Mouse (Mus musculus): ENCODE measurements around the gene Pxn.
"Not testable (repeated sequence)": the region's sequence is repeated elsewhere in the genome, so short reads cannot be mapped to it uniquely, and the experiment has no call there.

Pxn gene

GRCm38 (mm10) chr5:115509321-115509761, 2.9 kb downstream of the Pxn start:
- no peak for DNase-seq (ENCODE audit: low read depth)

DNA sequence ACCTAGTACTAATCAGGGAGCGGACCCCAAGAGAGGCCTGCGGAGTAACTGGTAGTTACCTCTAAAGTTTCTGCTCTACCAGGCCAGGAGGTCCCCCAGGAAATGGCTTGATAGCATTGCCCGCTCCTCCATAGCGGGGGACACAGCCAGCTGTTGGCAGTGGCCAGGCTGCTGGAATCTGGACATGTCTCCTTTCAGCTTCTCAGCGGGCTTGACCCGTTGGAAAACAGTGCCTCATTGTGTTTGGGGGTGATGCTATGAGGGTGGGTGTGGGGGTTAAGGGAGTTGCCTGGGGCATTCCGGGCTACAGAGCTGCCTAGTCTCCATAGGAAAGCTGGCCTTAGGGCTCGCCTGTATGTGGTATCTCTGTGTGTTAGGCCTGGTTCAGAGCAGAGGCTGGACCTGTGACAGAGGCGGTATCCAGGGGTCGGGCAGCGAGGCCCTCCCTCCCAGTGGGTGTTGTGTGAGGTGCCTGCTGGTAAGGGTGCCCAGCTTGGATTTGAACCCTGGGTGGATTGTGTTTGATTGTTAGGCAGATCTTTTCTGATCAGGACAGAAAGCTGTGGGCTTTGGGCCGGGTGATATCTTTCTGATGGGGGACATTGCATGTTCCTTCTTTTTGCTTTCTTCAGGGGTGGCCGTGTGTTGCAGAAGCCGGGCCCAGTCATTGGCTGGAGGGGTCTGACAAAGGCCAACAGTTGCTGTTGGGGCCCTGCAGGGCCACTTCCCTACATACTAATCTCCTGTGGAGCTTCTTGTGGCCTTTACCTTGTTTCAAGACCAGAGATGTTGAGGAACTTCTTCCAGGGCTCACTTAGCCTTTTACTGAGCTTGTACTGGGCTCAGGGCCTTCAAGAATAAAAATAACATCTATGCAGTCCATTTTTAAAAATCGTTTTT, 3.6 kb downstream of the Pxn start:
- no peak for DNase-seq (ENCODE audit: low read depth)

DNA sequence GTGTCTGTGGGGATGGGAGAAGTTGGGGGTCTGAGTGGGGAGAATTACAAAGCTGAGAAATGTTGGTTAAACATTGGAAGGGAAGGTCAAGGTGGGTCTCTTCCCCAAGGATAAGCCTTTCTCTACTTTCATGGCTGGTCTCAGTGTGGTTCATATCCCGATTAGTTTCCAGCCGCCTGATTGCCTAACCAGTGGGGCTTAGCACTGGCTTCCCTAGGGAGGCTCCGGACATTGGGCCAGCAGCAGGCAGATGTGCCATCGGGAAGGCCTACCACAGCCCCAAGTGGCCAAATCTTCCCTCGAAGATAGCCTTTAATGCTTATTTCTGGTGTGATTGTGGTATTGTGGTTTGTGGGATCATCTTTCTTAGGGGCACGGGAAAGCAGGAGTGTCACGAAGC, 5.9 kb downstream of the Pxn start:
- no peak for DNase-seq (ENCODE audit: low read depth)

GRCm38 (mm10) chr5:115513246-115513645, 6.8 kb downstream of the Pxn start:
- no peak for DNase-seq (ENCODE audit: low read depth)

DNA sequence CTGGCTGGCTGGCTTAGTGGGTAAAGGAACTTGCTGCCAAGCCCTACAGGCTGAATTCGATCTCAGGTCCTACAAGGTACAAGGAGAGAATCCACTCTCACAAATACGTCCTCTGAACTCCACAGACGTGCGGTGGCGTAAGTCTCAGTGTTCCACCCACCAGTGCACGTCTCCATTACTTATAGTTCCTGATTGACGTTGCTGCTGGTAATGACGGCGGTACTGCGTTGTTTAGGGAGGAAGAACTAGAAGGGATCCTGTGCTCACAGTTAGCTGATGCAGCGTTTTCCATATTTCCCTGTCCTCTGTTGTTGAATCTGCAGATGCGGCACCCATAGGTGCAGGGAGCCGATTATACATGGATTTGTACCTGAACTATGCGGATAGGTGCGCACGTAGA, 7.2 kb downstream of the Pxn start:
- no peak for DNase-seq (ENCODE audit: low read depth)

GRCm38 (mm10) chr5:115514346-115514745, 7.9 kb downstream of the Pxn start:
- no peak for DNase-seq (ENCODE audit: low read depth)

GRCm38 (mm10) chr5:115514896-115515587, 8.6 kb downstream of the Pxn start:
- DNase-seq (ENCODE audit: low read depth) = no peak

DNA sequence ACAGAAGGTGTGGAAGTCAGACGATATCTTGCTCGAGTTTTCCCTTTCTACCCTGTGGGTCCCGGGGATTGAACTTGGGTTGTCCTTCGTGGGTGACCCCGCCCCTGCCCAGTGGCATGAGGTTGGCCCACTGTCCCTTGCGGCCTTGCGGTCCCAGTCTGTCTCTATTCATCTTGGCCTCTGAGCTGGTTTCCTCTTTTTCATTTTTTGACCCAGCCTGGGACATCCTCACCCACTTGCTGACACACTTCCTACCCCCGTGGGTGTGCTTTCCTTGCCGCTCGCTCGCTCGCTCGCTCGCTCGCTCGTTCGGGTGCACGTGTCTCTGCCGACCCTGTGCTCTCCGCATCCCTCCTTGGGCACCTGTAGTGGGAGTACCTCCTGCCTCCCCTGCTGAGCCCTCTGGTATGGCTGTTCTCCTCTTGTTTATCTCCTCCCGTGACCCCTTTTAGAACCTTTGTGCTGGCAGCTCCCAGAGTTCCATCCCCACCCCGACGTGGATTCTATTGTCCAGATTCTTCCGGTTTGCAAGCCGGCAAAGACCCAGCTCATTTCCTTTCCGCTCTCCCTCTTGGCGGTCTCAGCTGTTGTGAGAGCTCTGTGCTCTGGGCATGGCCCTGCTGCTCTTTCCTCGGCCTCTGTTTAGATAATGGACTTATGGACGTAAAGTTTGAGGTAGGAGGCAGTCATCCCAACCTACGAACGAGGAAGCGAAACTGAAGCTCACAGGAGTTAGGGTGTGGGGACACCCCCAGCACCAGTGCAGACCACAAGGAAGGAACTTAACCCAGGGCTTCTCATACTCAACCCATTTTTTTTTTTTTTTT, 9.8 kb downstream of the Pxn start:
- no peak for DNase-seq (ENCODE audit: low read depth)

- DNase-seq (ENCODE audit: low read depth) = no peak
These were observed 10.4 kb downstream of the Pxn start for GRCm38 (mm10) chr5:115516908-115517307.

DNA sequence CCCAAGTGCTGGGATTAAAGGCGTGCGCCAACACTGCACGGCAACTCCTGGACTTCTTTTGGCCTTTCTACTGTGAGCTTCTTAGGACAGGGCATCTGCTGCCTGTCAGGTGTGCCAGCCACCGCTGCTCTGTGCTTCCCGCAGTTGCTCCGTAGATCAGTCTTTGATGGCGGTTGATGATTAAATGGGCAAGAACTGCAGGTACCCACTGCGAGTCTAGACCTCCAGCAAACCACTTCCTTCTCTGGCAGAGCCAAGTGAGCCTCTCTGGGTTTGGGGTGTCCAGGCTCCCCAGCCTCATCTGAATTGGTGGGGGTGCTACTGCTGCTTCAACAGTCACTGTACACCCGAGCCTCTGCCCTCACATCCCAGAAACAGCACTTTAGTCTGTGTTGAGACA, 11.0 kb downstream of the Pxn start:
- no peak for DNase-seq (ENCODE audit: low read depth)

- not testable (repeated sequence) for DNase-seq (ENCODE audit: low read depth)
These were observed 11.7 kb downstream of the Pxn start for GRCm38 (mm10) chr5:115518214-115518613.

- DNase-seq (ENCODE audit: low read depth) = no peak
These were observed 13.9 kb downstream of the Pxn start for GRCm38 (mm10) chr5:115520325-115520869.

DNA sequence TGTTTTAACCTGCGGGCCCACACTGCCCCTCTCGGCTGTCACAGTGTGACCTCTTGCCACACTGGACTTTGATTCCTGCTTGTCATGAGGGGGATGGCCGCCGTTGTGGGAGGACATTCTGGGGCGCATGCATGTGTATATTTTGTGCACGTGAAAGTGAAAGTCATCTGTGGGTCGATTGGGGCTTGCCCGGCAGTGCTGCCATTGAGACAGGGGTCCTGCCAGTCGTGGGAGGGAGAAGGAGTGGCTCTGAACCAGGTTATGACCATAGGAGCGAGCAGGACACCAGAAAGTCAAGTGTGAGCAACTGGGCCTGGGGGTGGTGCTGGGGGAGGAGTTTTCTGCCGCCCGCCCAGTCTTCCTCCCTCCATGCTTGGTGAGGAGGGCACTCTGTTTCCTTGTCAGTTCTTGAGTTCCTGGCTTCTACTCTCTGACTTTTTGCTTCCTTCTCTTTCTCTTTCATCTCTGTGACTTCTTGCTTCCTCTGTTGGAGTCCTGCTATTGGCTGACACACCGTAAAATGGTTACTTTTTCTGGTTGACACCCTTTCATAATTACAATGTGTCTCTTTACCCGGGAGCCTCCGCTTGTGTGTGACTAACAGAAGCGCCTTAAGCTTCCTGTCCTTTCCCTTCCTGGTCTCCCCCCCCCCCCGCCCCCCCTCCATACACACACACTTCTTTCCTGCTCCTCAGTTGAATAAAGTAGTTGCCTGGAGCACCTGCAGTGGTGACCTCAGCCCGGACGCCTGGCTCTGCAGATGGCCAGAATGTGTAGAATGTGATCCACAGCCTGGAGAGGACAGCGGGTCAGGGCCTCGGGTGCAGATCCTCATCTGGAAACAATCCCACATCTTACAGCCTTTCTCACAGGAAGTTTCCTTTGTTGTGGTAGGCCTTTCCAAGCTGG, 15.3 kb downstream of the Pxn start:
- DNase-seq (ENCODE audit: low read depth) = no peak

DNA sequence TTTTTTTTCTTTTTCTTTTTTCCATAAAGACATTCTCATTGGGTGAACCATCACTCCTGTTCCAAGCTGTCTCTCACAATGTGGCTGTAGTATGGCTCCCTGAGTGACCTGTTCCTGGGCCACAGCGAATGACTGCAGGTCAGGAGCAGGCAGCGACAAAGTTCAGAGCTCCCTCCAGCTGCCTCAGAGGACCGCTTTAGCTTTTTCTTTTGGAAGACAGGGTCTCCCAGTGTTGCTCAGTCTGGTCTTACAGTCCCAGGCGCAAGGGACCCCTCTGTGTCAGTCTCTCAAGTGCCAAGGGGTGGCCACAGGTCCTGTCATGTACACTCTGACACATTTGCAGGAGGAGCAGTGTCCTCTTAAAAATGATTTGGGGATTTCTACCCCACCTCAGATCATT, 16.1 kb downstream of the Pxn start:
- no peak for DNase-seq (ENCODE audit: low read depth)

GRCm38 (mm10) chr5:115522981-115523499, 16.6 kb downstream of the Pxn start:
- DNase-seq (ENCODE audit: low read depth) = no peak

- DNase-seq (ENCODE audit: low read depth) = no peak
These were observed 17.5 kb downstream of the Pxn start for GRCm38 (mm10) chr5:115523971-115524370.

- DNase-seq (ENCODE audit: low read depth) = no peak
These were observed 18.0 kb downstream of the Pxn start for GRCm38 (mm10) chr5:115524471-115524870.

DNA sequence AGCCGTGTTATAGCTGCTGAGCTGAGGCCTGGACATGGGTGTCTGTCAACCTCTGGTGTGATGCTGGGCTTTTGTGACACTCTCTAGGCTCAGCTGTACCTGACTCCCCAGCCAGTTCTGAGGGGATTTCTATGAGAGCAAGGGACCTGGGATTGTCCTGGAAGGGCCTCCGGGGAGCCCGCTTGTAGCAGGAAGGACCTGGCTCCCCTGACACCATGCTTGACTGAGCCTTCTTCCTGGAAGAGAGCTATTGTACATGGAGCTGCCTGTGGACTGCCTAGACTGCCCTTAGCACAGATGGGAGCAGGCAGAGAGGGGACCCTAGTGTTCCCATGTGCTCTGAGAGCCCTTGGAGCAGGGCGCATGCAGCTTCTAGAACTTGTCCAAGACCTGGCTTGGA, 18.9 kb downstream of the Pxn start:
- DNase-seq (ENCODE audit: low read depth) = no peak

DNA sequence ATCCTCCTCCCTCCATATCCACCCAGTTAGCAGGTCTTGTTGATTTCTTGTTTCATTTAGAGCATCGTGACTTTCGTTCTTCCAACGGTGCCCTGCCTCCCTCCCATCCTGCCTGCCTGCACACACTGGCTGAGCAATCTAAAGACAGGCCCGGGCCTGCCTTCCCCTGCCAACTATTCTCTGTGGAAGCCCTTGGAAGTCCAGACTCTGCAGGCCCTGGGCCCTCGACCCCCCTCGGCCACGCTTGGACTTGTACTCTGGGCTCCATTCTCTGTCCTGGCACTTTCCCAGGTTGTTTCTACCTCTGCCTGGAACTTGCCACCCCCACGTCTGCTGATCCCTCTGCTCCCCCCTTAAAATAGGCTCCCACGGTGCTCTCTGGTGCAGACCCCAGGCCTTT, 19.5 kb downstream of the Pxn start:
- no peak for DNase-seq (ENCODE audit: low read depth)

DNA sequence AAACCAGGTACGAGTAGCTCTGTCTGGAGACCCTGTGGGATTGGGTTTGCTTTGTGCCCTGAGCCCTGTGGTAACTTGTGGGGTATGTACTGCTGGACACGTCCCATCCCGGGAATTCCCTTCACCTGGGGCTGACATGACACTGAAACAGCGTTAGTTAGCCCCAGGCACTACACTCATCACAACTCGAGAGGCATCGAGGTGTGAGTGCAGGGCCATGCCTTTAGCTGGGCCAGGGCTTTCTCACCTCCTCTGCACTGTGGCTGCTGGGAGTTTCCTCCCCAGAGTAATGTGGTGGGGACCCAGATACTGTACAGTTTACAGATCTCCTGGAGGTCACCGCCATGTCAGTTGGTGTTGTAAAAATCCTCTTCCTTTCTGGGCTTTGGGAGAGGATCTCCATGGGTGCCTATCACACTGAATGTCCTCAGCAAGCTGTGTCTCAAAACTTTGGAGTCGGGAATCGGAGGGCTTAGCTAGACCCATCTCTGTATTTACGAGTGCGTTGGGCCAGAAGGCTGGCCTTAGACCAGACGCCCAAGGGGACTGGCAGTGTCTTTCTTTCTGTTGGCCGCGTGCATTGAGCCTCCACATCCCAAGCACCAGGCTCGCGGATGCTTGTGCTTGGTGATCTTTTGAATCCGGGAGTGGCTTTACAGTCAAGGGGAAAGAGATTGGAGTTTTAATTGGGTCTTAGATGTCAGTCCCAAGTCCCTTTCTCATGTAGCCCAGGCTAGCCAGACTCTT, 20.2 kb downstream of the Pxn start:
- DNase-seq (ENCODE audit: low read depth) = no peak
